Mouse (Mus musculus) heart, adult 2 months (tissue): ENCODE measurements around the gene Wipf1. TPM values are rescaled to one million over a fixed set of nuclear protein-coding genes. Genes with fewer than 3 reads are reported as not detected.

Source experiments
- DNase-seq, 2 experiments: peaks; one replicate each; pipeline ENCODE4 v3.0.0; 2021
- H3K27ac ChIP-seq: fragments of 200-600 bp; 2 replicates; pipeline ENCODE4 v1.8.1; 2022
- H3K27me3 ChIP-seq: fragments of 200-500 bp; 2 replicates; pipeline ENCODE4 v1.6.1; 2012; ENCODE audit warnings: mild to moderate bottlenecking, low read length, inconsistent platforms, mixed read lengths; ENCODE audit not compliant: control insufficient read depth, insufficient read depth
- H3K36me3 ChIP-seq: fragments of 200-500 bp; 2 replicates; pipeline ENCODE4 v1.6.1; 2012; ENCODE audit warnings: low read length, inconsistent platforms; ENCODE audit not compliant: control insufficient read depth, insufficient read depth
- H3K4me1 ChIP-seq: fragments of 200-500 bp; 2 replicates; pipeline ENCODE4 v1.6.1; 2011; ENCODE audit warnings: low read length; ENCODE audit not compliant: control insufficient read depth, insufficient read depth
- H3K4me3 ChIP-seq: fragments of 200-600 bp; 2 replicates; pipeline ENCODE4 v1.8.1; 2022
- H3K79me2 ChIP-seq: fragments of 200-500 bp; replicated peaks from 2 replicates; pipeline ENCODE4 v1.6.1; 2012; ENCODE audit warnings: mild to moderate bottlenecking, inconsistent platforms, low read length, moderate library complexity, mixed read lengths; ENCODE audit not compliant: control insufficient read depth, insufficient read depth
- H3K9ac ChIP-seq: fragments of 200-500 bp; 2 replicates; pipeline ENCODE4 v1.6.1; 2012; ENCODE audit warnings: low read depth, mild to moderate bottlenecking, control low read depth, inconsistent platforms, low read length, mixed read lengths
- CTCF ChIP-seq: fragments of 200-600 bp; IDR thresholded peaks from 2 replicates; pipeline ENCODE4 v1.8.1; 2022; ENCODE audit warnings: antibody characterized with exemption, mild to moderate bottlenecking, moderate library complexity
- EP300 ChIP-seq: fragments of 200-500 bp; IDR thresholded peaks from 2 replicates; pipeline ENCODE4 v1.6.1; 2011; ENCODE audit warnings: low read depth, low read length, control low read depth; ENCODE audit not compliant: insufficient read depth
- POLR2A ChIP-seq: fragments of 200-500 bp; IDR thresholded peaks from 2 replicates; pipeline ENCODE4 v1.6.1; 2011; ENCODE audit warnings: mild to moderate bottlenecking, low read depth, low read length, control low read depth; ENCODE audit not compliant: insufficient read depth
- WGBS: fragments of 180-500 bp; shearing (Covaris S2); methylation state at CpG from one replicate; pipeline ENCODE4 v1.1.7; 2018; 5-methylcytosine and 5-hydroxymethylcytosine counted together
- intact Hi-C: fragments of 180-260 bp; cut with DNase I; formaldehyde crosslinking; loops from one replicate; pipeline ENCODE4 v1.15.1; 2025
- polyA plus RNA-seq: library from polyadenylated mRNA; depleted of rRNA; stranded (reverse); fragments of >200 nt; gene quantifications from 2 replicates; pipeline ENCODE4 v1.2.3, GENCODE M21; 2012
- total RNA-seq, 2 experiments: library from RNA; stranded (reverse); gene quantifications; 2 replicates each; pipeline ENCODE4 v1.2.3; 2021

The Wipf1 gene
- total and polyA plus RNA-seq, 3 experiments, result 6.6 to 17.0 (median 12.9) TPM

DNA sequence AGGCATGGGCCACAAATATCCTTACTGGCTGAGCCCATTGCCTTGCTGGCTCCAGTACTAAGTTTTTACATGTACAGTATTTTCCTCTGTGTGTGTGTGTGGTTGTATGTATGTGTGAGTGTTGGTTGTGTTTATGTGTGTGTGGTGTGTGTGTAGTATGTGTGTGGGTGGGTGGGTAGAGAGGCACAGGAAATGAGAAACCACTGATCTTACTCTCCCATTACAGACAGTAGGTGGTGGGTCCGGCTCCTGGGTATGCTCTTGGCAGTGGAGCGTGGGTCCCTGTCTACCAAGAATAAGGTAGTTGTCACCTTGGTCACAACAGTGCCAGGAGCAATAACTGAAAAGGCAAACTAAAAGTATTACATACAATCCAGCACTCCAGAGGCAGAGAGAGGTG, 93.7 kb downstream of the Wipf1 start:
- Histone ChIP-seq H3K27me3 (no peaks in the 10 kb centered on the region), H3K36me3 (no peaks in the 10 kb centered on the region), H3K9ac (no peak overlapping the region), H3K27ac (no peak overlapping the region), H3K79me2 (no peaks in the 10 kb centered on the region), H3K4me1 (no peaks in the 10 kb centered on the region), H3K4me3 (no peak overlapping the region)
- no peak for DNase-seq
- intact Hi-C loops, result loop anchor here (5.0 kb wide), 1 partner anchor 56 kb away; no protein-coding TSS in a partner anchor
- 86% methylated on average over 2 of the region's 2 CpGs for WGBS
- TF ChIP-seq EP300, result no peak
- no peak for TF ChIP-seq CTCF
- no peak for TF ChIP-seq POLR2A

DNA sequence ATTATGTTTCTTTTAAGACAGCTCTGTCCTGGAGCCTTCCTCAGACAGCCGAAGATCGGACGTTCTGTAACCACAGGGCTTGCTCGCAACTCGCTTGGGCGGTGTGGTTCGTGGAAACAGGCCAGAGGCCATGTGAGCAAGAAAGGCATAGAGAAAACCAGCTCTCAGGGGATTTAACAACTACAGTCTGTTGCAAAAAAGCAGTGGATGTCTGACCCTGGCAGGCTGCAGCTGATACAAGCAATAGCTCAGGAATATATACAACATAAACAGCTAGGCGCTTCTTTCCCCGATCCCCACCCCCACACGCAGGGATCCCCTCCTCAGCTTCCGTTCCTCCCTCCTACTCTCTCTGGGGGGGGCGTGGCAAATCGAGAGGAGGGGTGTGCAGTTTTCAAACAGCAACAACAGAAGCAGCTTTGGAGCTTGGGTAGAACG, 97.6 kb downstream of the Wipf1 start:
- 45% methylated on average over 14 of the region's 14 CpGs for WGBS
- H3K36me3 ChIP-seq, result no peaks in the 10 kb centered on the region
- no peak for TF ChIP-seq CTCF
- no peak for TF ChIP-seq POLR2A
- TF ChIP-seq EP300, result no peak
- intact Hi-C loops, result no loop called here
- no peak overlapping the region for H3K9ac ChIP-seq
- no peaks in the 10 kb centered on the region; the same call in 1 of the 2 replicates for H3K4me1 ChIP-seq
- H3K27me3 ChIP-seq, result no peaks in the 10 kb centered on the region
- H3K79me2 ChIP-seq, result no peaks in the 10 kb centered on the region
- H3K4me3 ChIP-seq, result no peak overlapping the region
- H3K27ac ChIP-seq, result no peak overlapping the region
- DNase-seq, result peak in 1 of 2 experiments; percentile 25

DNA sequence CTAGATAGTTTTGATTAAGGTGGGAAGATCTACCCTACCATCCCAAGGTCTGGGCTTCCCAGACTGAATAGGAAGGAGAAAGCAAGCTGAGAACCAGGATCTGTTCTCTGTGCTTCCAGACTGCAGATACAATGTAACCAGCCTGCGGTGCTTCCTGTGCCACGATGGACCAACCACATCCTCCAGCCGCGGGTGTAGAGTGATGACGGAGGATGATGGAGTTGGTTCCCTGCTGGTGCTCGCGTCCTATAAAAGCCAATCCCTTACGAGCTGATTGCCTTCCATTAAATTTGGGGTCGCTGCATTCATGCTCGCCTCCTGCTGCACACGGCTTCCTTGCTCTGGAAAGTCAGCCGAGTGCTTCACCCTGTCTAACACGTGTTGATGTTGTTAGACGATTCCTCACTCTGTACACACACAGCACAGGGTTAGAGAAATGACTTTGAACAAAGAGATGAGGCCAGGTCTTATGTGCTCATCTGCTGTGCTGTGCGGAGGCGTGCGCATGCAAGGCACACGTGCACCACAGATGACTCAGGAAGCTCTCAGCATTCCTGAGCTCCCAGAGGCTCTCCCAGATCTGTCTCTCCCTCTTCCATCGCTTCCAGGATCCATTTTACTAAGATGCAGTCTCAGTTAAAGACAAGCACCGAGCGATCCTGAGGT, 100.6 kb downstream of the Wipf1 start:
- Histone ChIP-seq H3K27ac (no peak overlapping the region), H3K4me3 (no peak overlapping the region), H3K4me1 (no peaks in the 10 kb centered on the region; the same call in 1 of the 2 replicates), H3K9ac (no peak overlapping the region), H3K79me2 (no peaks in the 10 kb centered on the region), H3K36me3 (no peaks in the 10 kb centered on the region), H3K27me3 (no peaks in the 10 kb centered on the region)
- 60% methylated on average over 21 of the region's 21 CpGs for WGBS
- DNase-seq, result peak in 1 of 2 experiments; percentile 30
- intact Hi-C loops, result no loop called here
- TF ChIP-seq CTCF, result no peak
- TF ChIP-seq EP300, result 0 out of 2 replicates have a peak, but pooled peaks have one; percentile 6
- no peak for TF ChIP-seq POLR2A

DNA sequence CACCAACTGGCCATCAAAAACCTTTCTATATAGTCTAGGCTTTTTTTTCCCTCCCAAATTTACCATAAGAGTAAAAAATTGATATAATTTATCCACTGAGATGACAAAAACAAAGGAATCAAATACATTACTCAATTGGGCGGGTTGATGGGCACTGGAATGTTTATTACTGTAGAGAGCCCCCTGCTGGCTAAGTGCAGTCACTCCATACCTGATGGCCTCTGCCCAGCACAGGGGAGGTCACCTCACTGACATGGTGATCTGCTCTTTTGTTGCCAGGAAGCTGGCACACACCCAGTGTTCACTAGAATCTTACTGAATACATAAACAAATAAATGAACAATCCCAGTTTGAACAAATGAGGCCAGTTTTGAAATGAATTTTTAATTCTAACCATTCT, 102.2 kb downstream of the Wipf1 start:
- Histone ChIP-seq H3K9ac (no peak overlapping the region), H3K27ac (no peak overlapping the region), H3K36me3 (no peaks in the 10 kb centered on the region), H3K27me3 (no peaks in the 10 kb centered on the region), H3K4me1 (no peaks in the 10 kb centered on the region; the same call in 1 of the 2 replicates), H3K79me2 (no peaks in the 10 kb centered on the region), H3K4me3 (no peak overlapping the region)
- TF ChIP-seq CTCF (peak; percentile 81), EP300 (no peak)
- 29% methylated on average over 1 of the region's 1 CpGs for WGBS
- peak in 1 of 2 experiments; percentile 30 for DNase-seq
- intact Hi-C loops, result no loop called here

DNA sequence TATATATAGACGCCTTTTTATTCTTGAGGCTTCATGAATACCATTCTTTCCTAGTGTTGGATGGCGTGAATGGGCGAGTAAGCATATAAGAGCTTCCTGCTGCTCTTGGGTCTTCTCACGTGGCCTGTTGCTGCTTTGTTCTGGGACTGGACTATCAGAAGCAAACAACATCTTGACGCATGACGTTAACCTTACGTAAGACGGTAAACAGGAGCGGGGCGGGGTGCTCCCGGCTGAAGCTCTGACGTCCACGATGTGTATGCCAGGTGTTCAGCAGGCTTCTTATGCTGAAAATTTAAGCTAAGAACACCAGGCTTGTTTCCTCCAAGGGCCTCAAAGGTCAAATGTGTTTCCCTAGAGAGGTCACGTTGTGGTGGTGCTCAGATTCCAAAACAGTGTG, 103.7 kb downstream of the Wipf1 start:
- Histone ChIP-seq H3K36me3 (no peaks in the 10 kb centered on the region), H3K27ac (no peak overlapping the region), H3K4me1 (no peaks in the 10 kb centered on the region; the same call in 1 of the 2 replicates), H3K27me3 (no peaks in the 10 kb centered on the region), H3K9ac (no peak overlapping the region), H3K4me3 (no peak overlapping the region), H3K79me2 (no peaks in the 10 kb centered on the region)
- 77% methylated on average over 14 of the region's 14 CpGs for WGBS
- no peak for DNase-seq
- TF ChIP-seq CTCF (no peak), POLR2A (no peak), EP300 (no peak)
- intact Hi-C loops, result no loop called here

DNA sequence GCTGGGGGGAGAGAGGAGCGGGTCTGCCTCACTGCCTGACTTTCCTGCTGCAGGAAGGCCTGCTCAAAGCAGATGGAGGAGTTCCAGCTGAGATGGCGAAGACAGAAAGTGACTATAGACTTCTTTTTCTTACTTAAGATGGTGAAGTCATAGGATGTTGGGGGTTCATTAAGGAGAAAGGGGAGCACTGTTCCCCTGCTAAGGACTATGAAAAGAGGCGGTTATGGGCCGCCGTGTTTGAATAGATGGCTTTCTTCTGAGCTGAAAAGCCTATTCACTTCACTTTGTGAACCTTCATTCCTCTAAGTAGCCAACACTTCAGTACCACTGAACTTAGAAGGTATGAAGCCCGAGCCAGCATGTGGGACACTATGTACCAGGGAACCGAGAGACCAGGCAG, 109.8 kb downstream of the Wipf1 start:
- H3K36me3 ChIP-seq, result no peaks in the 10 kb centered on the region
- TF ChIP-seq POLR2A, result no peak
- no peak for TF ChIP-seq CTCF
- no peak for TF ChIP-seq EP300
- no peaks in the 10 kb centered on the region for H3K27me3 ChIP-seq
- intact Hi-C loops, result loop anchor here (5.0 kb wide), 1 partner anchor 252 kb away; no protein-coding TSS in a partner anchor
- no peak overlapping the region for H3K9ac ChIP-seq
- H3K4me1 ChIP-seq, result no peaks in the 10 kb centered on the region
- no peaks in the 10 kb centered on the region for H3K79me2 ChIP-seq
- H3K4me3 ChIP-seq, result no peak overlapping the region
- no peak overlapping the region for H3K27ac ChIP-seq
- 63% methylated on average over 7 of the region's 7 CpGs for WGBS
- no peak for DNase-seq
